Mouse (Mus musculus) heart, postnatal 4 days (tissue): ENCODE measurements at regions not wholly inside any gene's neighbourhood (a gene's known extent, or its start where the extent isn't known, plus 50 kb on each side); places are given as distances from the start of the nearest gene placed in this dataset.
"Not testable (repeated sequence)": the region's sequence is repeated elsewhere in the genome, so short reads cannot be mapped to it uniquely, and the experiment has no call there.

Source experiments
- DNase-seq: peaks from one replicate; pipeline ENCODE4 v3.0.0; 2021

GRCm38 (mm10) chr5:40882886-40883285 is 825.1 kb downstream of the Rab28 start:
- no peak for DNase-seq

- DNase-seq: no peak
These were observed 830.2 kb downstream of the Rab28 start for GRCm38 (mm10) chr5:40877756-40878155.

GRCm38 (mm10) chr5:40862349-40862748 is 845.6 kb downstream of the Rab28 start:
- DNase-seq: not testable (repeated sequence)
